Mouse (Mus musculus) intestine, embryonic 15.5 days (tissue): Measurements from ENCODE around the gene Twist2. TPM values are rescaled to one million over a fixed set of nuclear protein-coding genes. Genes with fewer than 3 reads are reported as not detected.

Experiments used
- ATAC-seq: fragments of 200-750 bp; cut with Nextera tagmentation; 2 replicates; pipeline ENCODE4 v1.8.0; 2017; ENCODE audit warnings: moderate TSS enrichment, moderate library complexity
- H3K27ac ChIP-seq: fragments of 300-500 bp; sonication (generic); 2 replicates; pipeline ENCODE4 v1.5.1; 2015; ENCODE audit warnings: mild to moderate bottlenecking, inconsistent platforms
- H3K27me3 ChIP-seq: fragments of 300-500 bp; sonication (generic); replicated peaks from 2 replicates; pipeline ENCODE4 v1.6.1; 2015; ENCODE audit warnings: inconsistent platforms
- H3K36me3 ChIP-seq: fragments of 300-500 bp; sonication (generic); 2 replicates; pipeline ENCODE4 v1.6.1; 2015; ENCODE audit warnings: inconsistent platforms
- H3K4me1 ChIP-seq: fragments of 300-500 bp; sonication (generic); replicated peaks from 2 replicates; pipeline ENCODE4 v1.6.1; 2015; ENCODE audit warnings: inconsistent platforms
- H3K4me2 ChIP-seq: fragments of 300-500 bp; sonication (generic); replicated peaks from 2 replicates; pipeline ENCODE4 v1.6.1; 2015; ENCODE audit warnings: mild to moderate bottlenecking, inconsistent platforms
- H3K4me3 ChIP-seq: fragments of 300-500 bp; sonication (generic); replicated peaks from 2 replicates; pipeline ENCODE4 v1.5.1; 2015; ENCODE audit warnings: inconsistent platforms
- H3K9ac ChIP-seq: fragments of 300-500 bp; sonication (generic); 2 replicates; pipeline ENCODE4 v1.6.1; 2015; ENCODE audit warnings: inconsistent platforms
- H3K9me3 ChIP-seq: fragments of 300-500 bp; sonication (generic); 2 replicates; pipeline ENCODE4 v1.6.1; 2016; ENCODE audit warnings: inconsistent platforms
- WGBS: fragments of 180-500 bp; shearing (Covaris S2); methylation state at CpG from one replicate; pipeline ENCODE4 v1.1.7; 2015; 5-methylcytosine and 5-hydroxymethylcytosine counted together
- polyA plus RNA-seq: library from polyadenylated mRNA; unstranded; fragments of >200 nt; fragmentation: Nextera tagmentation; extraction: Ambion mirVana; gene quantifications from 2 replicates; pipeline ENCODE4 v1.2.1, GENCODE M21; 2015

Gene Twist2
- polyA plus RNA-seq, 1 experiment from 2014 or later: 5.8 TPM

- no peaks in the 10 kb centered on the region for H3K27me3 ChIP-seq
- no peak overlapping the region for H3K4me2 ChIP-seq
- H3K9me3 ChIP-seq: no peaks in the 10 kb centered on the region
- H3K4me1 ChIP-seq: no peaks in the 10 kb centered on the region
- H3K27ac ChIP-seq: no peak overlapping the region
- H3K9ac ChIP-seq: no peak overlapping the region
- WGBS: 85% methylated on average over 4 of the region's 4 CpGs
- H3K36me3 ChIP-seq: no peaks in the 10 kb centered on the region
- no peak for ATAC-seq
- no peak overlapping the region for H3K4me3 ChIP-seq
Observed at GRCm38 (mm10) chr1:91779819-91780218, 21.4 kb upstream of the Twist2 start.

DNA sequence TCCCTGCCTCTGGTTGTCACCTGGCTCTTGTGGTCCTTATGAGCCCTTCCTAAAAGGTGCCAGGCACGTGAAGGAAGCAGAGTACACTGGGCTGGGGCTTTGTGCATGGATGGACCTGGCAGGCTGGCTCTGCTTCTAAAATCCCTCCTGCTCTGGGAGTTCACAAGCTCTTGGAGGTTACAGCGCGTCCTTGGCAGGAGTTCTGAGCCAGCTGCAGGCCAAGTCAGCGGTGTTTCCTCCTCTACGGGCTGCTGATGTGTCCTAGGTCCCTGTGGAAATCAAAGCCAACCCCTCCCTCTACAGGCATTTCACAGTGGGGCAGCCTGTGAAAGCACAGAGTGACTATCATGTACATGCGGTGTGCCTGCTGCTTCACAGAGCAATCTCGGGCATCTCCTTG is 20.1 kb upstream of the Twist2 start:
- Histone ChIP-seq H3K36me3 (no peaks in the 10 kb centered on the region), H3K4me1 (no peaks in the 10 kb centered on the region), H3K4me3 (no peak overlapping the region), H3K9ac (no peak overlapping the region), H3K4me2 (no peak overlapping the region), H3K27ac (no peak overlapping the region), H3K9me3 (no peaks in the 10 kb centered on the region), H3K27me3 (no peaks in the 10 kb centered on the region)
- WGBS: 78% methylated on average over 7 of the region's 7 CpGs
- no peak for ATAC-seq

- H3K4me3 ChIP-seq: no peak overlapping the region
- no peak for ATAC-seq
- H3K9me3 ChIP-seq: no peaks in the 10 kb centered on the region
- no peaks in the 10 kb centered on the region for H3K27me3 ChIP-seq
- H3K36me3 ChIP-seq: no peaks in the 10 kb centered on the region
- H3K4me1 ChIP-seq: no peaks in the 10 kb centered on the region
- no peak overlapping the region for H3K4me2 ChIP-seq
- H3K27ac ChIP-seq: no peak overlapping the region
- WGBS: 76% methylated on average over 3 of the region's 3 CpGs
- no peak overlapping the region for H3K9ac ChIP-seq
Observed at GRCm38 (mm10) chr1:91784162-91784561, 17.1 kb upstream of the Twist2 start.

DNA sequence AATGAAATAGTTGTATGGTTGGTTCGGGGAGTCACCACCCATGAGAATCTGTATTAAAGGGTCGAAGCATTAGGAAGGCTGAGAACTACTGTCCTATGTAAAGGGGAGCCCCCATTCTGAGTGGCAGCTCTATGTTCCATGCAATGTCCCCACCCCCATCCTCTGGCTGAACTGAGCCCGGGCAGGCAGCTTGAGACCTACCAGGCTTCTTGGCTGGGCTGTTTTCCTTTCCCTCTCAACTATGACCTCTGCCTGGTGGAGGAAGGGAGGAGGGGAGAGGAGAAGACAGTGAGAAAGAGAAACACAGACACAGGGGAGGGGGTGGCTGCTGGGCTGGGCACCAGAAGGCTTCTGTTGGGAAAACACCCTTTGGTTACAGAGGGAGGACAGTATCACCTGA is 1.9 kb upstream of the Twist2 start:
- Histone ChIP-seq H3K27me3 (peaks cover 38% of the 10 kb centered on the region), H3K9me3 (no peaks in the 10 kb centered on the region), H3K4me3 (no peak overlapping the region), H3K4me2 (no peak overlapping the region), H3K27ac (no peak overlapping the region), H3K9ac (no peak overlapping the region), H3K36me3 (no peaks in the 10 kb centered on the region), H3K4me1 (peaks cover 9% of the 10 kb centered on the region; the same call in 1 of the 2 replicates)
- ATAC-seq: no peak
- 44% methylated on average over 3 of the region's 3 CpGs for WGBS

GRCm38 (mm10) chr1:91800348-91800747 is 913 bp upstream of the Twist2 start:
- Histone ChIP-seq H3K27ac (no peak overlapping the region), H3K4me1 (peaks cover 9% of the 10 kb centered on the region; the same call in 1 of the 2 replicates), H3K4me2 (peak overlapping the region; percentile 93), H3K9ac (peak overlapping the region; percentile 54), H3K4me3 (peak overlapping the region; percentile 56), H3K27me3 (peaks cover 38% of the 10 kb centered on the region), H3K9me3 (no peaks in the 10 kb centered on the region), H3K36me3 (no peaks in the 10 kb centered on the region)
- ATAC-seq: no peak
- 39% methylated on average over 13 of the region's 13 CpGs for WGBS

DNA sequence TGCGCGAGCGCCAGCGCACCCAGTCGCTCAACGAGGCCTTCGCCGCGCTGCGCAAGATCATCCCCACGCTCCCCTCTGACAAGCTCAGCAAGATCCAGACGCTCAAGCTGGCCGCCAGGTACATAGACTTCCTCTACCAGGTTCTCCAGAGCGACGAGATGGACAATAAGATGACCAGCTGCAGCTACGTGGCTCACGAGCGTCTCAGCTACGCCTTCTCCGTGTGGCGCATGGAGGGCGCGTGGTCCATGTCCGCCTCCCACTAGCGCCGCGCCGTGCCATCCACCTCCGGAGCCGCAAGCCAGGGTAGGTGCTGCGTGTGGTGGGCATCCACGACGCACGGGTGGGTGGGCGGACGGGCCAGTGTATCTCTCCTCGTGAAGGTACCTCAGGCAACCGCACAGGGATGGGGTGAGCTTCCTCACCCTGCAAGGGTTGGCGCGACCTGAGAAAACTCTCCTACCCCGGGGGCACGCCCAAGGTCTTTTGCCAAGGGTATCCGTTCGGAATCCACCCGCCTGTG is 644 bp downstream of the Twist2 start:
- peak overlapping the region; percentile 56 for H3K4me3 ChIP-seq
- WGBS: 2% methylated on average over 45 of the region's 45 CpGs
- no peak for ATAC-seq
- H3K4me2 ChIP-seq: peak overlapping the region; percentile 93
- no peaks in the 10 kb centered on the region for H3K36me3 ChIP-seq
- H3K9ac ChIP-seq: peak overlapping the region; percentile 54
- peaks cover 38% of the 10 kb centered on the region for H3K27me3 ChIP-seq
- no peaks in the 10 kb centered on the region for H3K9me3 ChIP-seq
- H3K27ac ChIP-seq: peak overlapping the region; percentile 54; the same call in 1 of the 2 replicates
- H3K4me1 ChIP-seq: peaks cover 9% of the 10 kb centered on the region; the same call in 1 of the 2 replicates

GRCm38 (mm10) chr1:91802406-91803121 is 1.3 kb downstream of the Twist2 start:
- Histone ChIP-seq H3K9me3 (no peaks in the 10 kb centered on the region), H3K27ac (no peak overlapping the region), H3K4me3 (peak overlapping the region; percentile 56), H3K4me1 (peaks cover 9% of the 10 kb centered on the region; the same call in 1 of the 2 replicates), H3K4me2 (peak overlapping the region; percentile 93), H3K36me3 (no peaks in the 10 kb centered on the region), H3K27me3 (peaks cover 38% of the 10 kb centered on the region), H3K9ac (peak overlapping the region; percentile 54)
- ATAC-seq: no peak
- WGBS: 5% methylated on average over 30 of the region's 30 CpGs

DNA sequence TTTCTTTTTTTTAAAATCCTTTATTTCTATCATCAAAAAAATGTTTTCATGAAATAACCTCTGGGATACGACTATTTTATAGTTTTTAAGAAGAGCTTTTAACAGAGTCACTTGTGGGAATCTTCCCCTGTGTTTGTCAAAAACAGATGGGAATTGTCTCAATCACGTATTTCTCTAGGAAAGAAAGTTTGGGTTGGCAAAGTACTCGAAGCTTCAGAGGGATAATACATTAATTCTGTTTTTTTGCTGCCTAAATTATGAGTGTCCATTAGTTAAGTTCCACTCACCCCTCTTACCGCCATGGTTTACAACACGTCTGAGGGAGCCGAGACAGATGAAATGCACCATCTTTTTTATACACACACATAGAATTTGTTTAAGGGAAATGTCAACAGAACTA is 2.2 kb downstream of the Twist2 start:
- ATAC-seq: no peak
- 36% methylated on average over 6 of the region's 6 CpGs for WGBS
- H3K27ac ChIP-seq: no peak overlapping the region
- no peak overlapping the region for H3K9ac ChIP-seq
- H3K36me3 ChIP-seq: no peaks in the 10 kb centered on the region
- H3K4me3 ChIP-seq: no peak overlapping the region
- H3K4me2 ChIP-seq: peak overlapping the region; percentile 15; the same call in 1 of the 2 replicates
- H3K9me3 ChIP-seq: no peaks in the 10 kb centered on the region
- peaks cover 38% of the 10 kb centered on the region for H3K27me3 ChIP-seq
- peaks cover 9% of the 10 kb centered on the region; the same call in 1 of the 2 replicates for H3K4me1 ChIP-seq

DNA sequence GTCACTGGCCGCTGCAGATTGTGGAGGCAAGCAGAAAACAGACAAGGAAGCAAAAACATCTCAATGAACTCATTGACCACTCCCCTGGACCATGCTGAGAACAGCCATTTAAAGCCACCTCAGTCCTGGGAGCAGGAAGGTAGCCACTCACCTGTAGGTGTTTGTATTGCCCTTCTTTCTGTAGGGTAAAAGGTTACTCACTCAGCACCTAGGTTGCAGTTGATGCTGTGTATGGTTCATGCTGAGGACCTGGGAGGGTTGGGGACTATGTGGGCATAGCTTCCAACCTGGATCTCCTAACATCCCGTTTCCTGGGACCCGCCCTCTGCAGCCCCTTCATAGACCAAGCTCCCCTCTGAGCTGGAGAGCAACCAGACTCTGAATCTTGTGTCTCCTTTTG is 14.8 kb downstream of the Twist2 start:
- no peak overlapping the region for H3K9ac ChIP-seq
- H3K4me2 ChIP-seq: no peak overlapping the region
- no peak overlapping the region for H3K4me3 ChIP-seq
- peaks cover 10% of the 10 kb centered on the region for H3K4me1 ChIP-seq
- H3K9me3 ChIP-seq: no peaks in the 10 kb centered on the region
- no peaks in the 10 kb centered on the region for H3K27me3 ChIP-seq
- WGBS: 78% methylated on average over 3 of the region's 3 CpGs
- ATAC-seq: no peak
- no peak overlapping the region for H3K27ac ChIP-seq
- H3K36me3 ChIP-seq: no peaks in the 10 kb centered on the region

DNA sequence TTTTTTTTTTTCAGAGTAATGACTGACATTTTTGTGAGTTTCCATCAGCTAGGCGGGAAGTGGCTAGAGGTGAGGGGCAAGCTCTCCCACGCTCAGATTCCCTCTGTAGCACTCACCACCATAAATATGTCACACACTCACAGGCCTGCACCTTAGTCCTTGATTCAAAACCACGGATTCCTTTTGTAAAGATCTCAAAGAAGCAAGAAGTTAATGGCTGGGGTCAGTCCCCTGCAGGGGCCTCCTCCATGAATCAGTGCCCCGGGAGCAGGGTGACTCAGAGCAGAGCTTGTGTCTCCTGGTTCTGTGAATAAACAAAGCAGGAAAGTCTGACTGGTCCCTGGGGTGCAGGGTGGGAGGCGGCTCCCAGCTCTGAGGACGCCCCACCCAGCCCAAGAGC is 15.3 kb downstream of the Twist2 start:
- peak; percentile 88 for ATAC-seq
- H3K9ac ChIP-seq: no peak overlapping the region
- no peak overlapping the region for H3K4me3 ChIP-seq
- H3K9me3 ChIP-seq: no peaks in the 10 kb centered on the region
- no peaks in the 10 kb centered on the region for H3K36me3 ChIP-seq
- H3K4me1 ChIP-seq: peaks cover 10% of the 10 kb centered on the region
- H3K4me2 ChIP-seq: no peak overlapping the region
- WGBS: 17% methylated on average over 6 of the region's 6 CpGs
- H3K27ac ChIP-seq: no peak overlapping the region
- no peaks in the 10 kb centered on the region for H3K27me3 ChIP-seq

GRCm38 (mm10) chr1:91819237-91819636 is 18.0 kb downstream of the Twist2 start:
- Histone ChIP-seq H3K4me1 (peaks cover 10% of the 10 kb centered on the region), H3K36me3 (no peaks in the 10 kb centered on the region), H3K9ac (no peak overlapping the region), H3K4me3 (no peak overlapping the region), H3K9me3 (no peaks in the 10 kb centered on the region), H3K4me2 (no peak overlapping the region), H3K27ac (no peak overlapping the region), H3K27me3 (no peaks in the 10 kb centered on the region)
- 61% methylated on average over 9 of the region's 9 CpGs for WGBS
- no peak for ATAC-seq

GRCm38 (mm10) chr1:91820531-91820930 is 19.3 kb downstream of the Twist2 start:
- Histone ChIP-seq H3K9ac (no peak overlapping the region), H3K4me3 (no peak overlapping the region), H3K9me3 (no peaks in the 10 kb centered on the region), H3K4me1 (peaks cover 10% of the 10 kb centered on the region), H3K27me3 (no peaks in the 10 kb centered on the region), H3K4me2 (no peak overlapping the region), H3K36me3 (no peaks in the 10 kb centered on the region), H3K27ac (no peak overlapping the region)
- ATAC-seq: no peak
- 57% methylated on average over 10 of the region's 10 CpGs for WGBS

DNA sequence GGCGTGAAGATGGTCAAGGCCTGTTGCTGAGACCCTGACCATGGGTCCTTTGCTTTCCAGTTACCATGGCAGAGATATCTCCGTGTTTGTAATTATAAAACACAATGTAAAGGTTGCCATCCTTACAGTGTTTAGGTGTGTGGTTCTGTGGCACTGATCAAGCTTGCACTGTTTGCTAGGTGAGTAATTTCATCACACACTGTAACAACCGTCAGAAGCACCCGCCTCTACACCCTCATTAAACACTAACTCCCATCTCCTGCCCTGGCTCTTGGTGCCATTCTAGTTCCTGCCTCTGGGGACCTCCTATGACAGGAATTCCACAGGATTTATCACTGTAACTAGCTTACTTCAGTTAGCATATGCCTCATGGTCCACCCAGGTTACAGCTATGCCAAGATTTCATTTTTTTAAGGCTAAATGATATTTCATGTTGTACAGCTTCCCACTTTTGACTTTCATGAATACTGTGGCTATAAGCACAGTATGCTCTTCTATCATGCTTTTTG is 21.1 kb downstream of the Twist2 start:
- Histone ChIP-seq H3K27ac (no peak overlapping the region), H3K9ac (no peak overlapping the region), H3K9me3 (no peaks in the 10 kb centered on the region), H3K4me1 (0 out of 2 replicates have a peak, but pooled peaks cover 7% of the 10 kb centered on the region), H3K4me3 (no peak overlapping the region), H3K36me3 (no peaks in the 10 kb centered on the region), H3K4me2 (no peak overlapping the region), H3K27me3 (no peaks in the 10 kb centered on the region)
- ATAC-seq: no peak
- WGBS: 81% methylated on average over 4 of the region's 4 CpGs
